Mouse (Mus musculus) kidney, adult 9 months (tissue): ENCODE data around the gene Rex1bd.

ENCODE experiments used
- DNase-seq: peaks from one replicate; pipeline ENCODE4 v3.0.0; 2022

Rex1bd gene

DNA sequence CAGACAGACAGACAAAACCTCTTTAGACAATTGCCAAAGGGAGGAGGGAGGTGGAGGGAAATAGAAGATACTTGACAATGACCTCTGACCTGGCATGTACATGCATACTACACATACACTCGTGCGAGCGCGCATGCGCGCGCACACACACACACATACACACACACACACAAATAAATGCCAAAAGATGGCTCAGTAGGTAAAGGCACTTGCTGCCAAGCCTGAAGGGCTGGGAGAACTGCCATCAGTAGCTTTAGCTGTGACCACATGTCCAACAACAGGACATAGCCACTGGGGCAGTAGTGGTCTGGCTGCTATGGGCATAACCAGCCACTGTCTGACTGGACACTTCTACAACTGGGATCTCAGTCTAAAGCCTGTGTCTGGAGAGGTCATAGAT is 34.7 kb downstream of the Rex1bd start:
- no peak for DNase-seq

DNA sequence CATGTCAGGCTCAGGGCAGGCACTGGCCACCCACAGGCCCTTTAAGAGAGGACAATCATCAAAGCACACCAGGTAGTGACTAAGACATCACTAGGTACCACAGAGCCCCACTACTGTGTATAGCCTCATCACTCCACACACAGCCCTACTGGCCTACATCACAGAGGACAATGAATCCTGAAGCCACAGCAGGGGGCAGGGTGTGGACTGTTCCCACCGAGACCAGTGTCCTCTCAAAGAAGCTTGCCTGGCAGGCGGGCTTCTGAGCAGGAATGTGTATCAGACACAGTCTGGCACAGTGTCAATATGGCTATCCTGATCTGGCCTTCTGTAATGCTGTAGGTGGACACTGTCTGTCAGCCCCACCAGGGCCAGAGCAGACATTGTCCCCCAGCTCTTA is 36.6 kb downstream of the Rex1bd start:
- DNase-seq, result no peak

DNA sequence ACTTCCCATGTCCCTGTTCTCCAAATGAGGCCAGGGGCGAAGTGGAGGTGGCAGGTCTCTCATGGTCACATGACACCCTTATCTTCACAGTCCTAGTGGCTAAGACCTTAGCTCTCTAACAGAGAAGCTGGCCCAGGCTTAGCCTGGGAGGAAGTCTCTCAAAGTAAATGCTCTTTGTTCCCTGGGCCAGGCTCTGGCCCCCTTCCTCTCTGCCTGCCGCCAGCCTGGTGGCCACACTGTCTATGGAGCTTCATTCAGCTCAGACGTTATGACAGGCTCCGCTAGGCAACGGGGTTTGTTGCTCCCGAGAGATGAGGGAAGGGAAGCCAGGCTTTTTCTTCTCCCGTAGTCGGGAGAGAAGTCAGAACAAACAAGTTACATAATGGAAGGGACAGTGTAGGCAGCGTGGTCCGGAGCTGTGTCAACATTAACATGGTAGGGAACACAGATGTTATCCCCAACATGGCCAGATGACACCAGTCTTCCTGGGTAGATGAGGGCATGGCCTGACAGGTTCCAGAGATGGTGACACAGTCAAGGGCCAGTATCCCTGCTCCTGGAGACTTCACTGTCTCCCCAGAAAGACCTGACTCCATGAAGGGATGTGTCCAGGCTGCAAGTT is 37.1 kb downstream of the Rex1bd start:
- DNase-seq, result no peak

DNA sequence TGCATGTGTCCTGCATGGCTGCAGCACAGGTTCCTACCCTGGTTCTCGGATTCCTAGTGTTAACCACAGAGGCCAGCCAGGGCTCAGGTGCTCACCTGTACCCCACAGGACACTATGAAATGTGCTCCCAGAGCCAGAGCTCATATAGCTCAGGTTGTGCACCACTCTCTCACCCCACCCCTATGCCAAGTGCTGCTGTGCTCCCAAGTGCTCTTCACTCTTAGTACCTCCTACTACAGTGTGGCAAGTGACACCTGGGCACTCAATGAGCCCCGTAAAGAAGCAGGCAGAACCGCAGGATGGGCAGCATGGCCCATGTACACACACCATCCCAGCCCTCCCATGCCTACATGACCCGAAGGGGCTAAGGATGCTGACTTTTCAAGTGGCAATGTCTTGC is 37.8 kb downstream of the Rex1bd start:
- DNase-seq, result no peak

DNA sequence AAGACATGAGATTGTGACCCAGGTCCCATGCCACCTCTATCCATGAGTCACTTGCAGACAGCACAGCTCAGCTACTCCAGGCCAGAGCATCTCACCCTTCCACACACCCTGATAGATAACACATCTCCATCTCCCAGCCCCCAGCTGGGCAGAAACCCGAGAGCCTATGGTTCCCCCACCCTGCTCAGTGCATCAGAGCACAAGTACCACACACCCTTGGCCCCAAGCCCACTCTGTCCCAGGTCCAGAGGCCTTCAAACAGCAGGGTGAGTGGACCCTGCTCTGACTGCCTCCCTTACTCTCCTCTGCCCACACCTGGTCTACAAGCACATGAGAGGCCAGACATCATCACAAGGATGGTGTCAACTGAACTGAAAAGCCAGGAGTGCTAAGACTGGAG is 38.6 kb downstream of the Rex1bd start:
- no peak for DNase-seq

DNA sequence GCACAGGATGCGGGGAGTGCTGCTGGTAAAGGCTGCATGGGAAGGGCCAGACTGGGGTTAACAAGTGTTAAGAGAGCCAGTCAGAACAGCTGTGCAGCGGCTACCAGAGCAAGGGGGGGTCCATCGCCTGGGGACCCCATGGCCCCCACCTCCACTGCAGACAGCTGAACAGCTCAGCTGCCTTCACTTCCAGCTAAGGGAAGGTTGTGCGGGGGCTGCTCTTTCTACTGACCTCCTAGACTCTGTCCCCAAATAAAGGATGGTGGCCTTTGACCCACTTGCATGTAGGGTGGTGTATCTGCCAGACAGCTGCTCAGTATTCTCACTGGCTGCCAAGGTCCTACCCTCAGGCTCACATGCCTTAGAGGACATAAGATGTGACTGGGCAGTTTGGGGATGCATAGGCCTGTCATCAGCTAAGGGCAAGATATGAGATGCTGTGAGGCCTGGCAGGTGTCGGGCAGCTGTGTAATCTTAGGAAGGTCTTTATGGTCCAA is 39.3 kb downstream of the Rex1bd start:
- peak; percentile 23 for DNase-seq

DNA sequence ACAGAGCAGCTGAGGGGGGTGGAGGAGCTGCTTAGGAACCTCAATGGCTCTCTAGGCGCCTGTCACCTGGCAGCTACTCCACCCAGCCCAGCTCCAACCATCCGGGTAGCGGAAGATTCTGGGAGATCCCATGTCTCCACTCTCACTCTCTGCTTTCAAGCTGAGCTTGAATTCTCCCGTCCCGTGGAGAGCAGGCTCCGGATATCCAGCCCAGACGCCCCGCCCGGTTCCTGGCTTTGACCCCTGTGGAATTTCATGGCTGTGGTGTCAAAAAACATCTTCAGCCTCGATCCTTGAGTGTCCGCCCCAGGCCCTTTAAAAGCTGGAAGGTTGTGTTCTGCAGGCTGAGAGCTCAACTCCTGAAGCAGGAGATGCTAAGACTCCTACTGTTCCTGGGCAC is 39.8 kb downstream of the Rex1bd start:
- DNase-seq, result peak; percentile 34

DNA sequence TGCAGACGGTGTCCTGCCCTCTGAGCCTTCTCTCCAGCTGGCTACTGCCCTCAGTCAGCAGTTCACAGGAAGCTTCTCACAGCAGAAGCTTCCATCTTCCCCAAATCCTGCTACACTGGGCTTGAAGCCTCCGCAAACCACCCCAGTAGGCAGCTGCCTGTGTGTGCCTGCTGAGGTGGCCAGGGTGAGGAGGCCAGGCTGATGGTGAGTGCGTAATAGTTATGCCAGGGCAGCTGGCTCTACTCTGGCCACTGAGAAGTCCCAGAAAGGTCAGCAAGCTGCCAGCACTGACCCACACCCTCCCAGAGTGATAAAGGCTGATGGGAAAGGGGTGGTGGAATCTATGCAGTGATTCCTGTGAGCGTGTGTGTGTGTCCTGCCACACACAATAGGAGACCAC is 40.2 kb downstream of the Rex1bd start:
- no peak for DNase-seq

DNA sequence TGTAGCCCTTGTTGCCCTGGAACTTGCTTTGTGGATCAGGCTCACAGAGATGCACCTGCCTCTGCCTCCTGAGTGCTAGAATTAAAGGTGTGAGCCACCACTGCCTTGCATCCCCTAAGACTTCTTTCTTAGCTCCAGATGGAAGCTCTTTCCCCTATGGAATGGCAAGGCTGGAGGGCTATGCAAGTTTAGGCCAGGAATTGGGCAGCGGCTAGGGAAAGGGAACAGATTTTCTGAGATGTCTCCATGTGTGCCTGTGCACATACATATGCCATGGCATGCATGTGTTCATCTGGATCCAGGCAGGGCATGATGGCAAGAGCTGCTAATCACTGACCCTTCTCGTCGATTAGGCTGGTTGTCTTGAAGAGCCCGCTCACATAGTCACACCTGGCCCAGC is 40.9 kb downstream of the Rex1bd start:
- no peak for DNase-seq

DNA sequence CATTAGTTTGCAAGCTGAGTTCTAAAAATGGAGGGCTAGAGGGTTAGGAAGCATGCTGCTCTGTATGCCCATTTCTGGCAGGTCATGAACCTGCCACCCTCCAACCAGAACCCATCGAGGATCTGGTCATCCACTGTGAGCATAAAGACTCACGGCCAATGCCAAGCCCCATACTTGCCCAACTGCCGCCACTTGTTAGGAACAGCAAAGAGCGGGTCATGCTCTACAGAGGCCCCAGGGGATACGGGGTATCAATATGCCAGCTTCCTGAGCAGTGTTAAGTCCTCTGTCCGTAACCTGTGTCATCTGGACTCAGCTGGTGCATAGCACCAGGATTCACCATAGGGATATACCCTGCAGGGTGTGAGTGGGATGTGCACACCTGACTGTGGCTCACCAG is 42.4 kb downstream of the Rex1bd start:
- no peak for DNase-seq

DNA sequence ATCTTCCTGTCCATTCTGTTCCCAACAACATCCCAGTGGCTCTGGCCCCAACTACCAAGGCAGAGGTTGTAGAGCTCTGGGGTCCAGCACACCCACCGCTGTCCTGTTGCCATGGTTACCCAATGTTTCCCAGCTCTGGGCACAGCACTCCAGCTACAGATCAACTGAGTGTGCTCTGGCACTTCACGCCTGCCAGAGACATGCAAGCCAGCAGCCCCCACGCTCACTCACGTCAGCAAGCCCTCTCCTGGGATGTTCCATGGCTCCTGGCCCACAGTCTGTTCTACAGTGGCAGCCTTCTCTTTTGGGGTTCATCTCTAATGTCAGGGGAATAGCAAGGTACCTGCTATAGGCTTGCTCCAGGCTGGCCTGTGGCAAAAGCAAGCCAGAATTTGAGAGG is 43.2 kb downstream of the Rex1bd start:
- no peak for DNase-seq

DNA sequence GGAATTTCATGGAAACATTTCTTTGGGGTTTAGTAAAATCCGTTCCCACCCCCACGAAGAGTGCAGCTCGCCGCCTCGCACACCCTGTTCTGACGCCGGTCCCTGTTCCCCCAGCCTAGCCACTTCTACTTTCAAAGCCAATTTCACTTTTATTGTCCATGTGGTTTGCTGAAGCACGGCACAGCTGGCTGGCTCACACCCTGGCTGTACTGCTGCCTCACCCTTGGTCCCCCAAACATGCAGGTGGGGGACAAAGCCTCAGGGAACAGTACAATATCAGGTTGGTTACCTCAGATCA is 44.1 kb downstream of the Rex1bd start:
- DNase-seq, result no peak

DNA sequence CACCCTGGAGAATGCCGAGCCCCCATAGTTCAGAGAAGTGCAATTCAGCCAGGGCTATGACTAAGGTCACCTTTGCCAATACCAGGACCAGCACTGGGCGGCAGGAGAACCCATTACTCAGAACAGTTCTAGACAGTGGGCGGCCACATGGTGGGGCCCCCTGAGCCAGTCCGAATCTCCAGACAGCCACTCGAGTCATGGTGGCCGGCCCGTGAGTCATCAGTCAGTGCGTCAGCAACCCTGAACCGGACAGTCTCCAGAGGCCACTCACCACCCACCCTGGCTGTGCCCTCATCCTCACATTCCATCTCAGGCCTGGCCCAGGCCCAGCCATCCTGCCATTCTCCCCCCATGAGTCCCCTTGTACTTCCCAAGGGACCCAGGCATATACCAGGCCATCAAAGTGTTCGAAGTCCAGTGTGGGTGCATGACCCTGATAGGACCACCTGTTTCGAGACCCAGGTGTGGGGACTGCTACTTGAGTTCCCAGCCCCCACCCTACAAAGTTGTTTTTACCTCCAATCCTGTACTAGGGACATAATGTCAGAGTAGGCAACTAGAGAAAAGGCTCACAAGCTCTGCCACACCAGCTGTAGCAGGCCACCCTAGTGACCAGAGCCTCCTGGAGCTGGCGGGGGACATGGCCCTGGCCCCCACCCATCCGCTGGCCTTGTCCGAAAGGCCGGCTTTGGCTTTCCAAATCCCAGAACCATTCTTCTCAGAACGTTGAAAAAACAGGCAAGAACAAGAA is 44.6 kb downstream of the Rex1bd start:
- DNase-seq, result no peak

DNA sequence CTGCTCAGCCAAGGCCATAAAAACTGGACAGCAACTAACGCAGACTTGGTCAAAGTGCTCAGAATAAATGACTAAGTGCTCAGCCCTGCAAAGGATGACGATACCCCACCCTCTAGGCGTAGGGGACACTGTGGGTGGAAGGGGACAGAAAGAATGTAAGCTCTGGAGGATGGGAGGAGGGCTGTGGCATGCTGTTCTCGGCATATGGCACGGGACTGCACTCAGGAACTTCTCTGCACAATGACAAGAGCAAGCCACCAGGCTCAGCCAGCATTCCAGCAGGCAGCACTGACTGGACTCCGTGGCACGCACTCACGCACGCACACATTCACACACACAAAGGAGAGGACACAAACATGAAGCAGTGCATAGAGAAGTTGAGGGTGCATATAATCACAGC is 45.9 kb downstream of the Rex1bd start:
- no peak for DNase-seq

DNA sequence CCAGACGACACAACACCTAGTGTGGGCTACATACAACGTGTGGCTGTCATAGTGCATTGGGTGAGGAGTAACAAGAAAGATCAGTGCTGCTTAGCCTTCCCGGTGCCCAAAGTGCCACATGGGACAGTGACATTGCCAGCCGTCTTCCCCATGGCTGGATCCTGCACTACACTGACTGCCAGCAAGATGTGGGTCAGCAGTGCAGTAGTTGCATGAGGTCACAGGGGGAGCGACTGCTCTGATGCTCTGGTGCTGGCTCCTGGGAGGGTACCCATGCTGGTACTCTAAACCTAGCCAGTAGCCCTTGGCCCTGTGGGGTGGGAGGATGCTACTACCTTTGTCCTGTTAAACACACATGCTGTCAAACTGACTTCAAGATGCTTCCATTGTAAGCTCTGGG is 46.4 kb downstream of the Rex1bd start:
- no peak for DNase-seq

DNA sequence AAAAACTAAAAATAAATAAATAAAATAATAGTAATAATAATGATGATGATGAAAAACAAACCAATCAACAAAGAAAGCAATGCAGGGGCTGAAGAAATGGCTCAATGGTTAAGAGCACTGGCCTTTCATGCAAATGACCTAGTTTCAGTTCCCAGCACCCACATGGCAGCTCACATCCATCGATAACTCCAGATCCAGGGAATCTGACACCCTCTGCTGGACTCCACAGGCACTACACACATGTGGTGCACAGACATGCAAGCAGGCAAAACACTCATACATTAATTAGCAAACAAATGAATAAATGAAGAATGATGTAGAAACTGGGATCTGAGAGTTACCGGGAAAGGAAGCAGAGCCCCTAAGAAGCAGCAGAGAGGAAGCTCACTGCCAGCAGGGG is 46.9 kb downstream of the Rex1bd start:
- DNase-seq, result no peak

DNA sequence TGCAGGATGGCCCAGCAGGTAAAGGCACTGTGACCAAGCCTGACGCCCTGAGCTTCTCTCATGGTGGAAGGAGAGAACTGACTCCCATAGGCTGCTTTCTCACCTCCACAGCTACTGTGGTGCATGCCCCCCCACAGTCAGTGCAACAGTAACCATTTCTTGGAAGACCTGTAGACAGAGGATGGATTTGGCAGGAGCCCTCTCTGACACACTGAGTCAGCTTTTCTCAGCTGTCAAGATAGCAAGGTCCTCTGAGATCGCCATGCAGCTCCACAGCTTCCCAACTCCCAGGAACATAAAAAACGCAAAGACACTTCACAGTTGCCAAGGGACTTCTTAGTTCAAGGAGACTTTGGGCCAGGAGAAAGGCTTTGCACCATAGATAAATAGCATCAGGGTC is 48.1 kb downstream of the Rex1bd start:
- DNase-seq, result no peak

DNA sequence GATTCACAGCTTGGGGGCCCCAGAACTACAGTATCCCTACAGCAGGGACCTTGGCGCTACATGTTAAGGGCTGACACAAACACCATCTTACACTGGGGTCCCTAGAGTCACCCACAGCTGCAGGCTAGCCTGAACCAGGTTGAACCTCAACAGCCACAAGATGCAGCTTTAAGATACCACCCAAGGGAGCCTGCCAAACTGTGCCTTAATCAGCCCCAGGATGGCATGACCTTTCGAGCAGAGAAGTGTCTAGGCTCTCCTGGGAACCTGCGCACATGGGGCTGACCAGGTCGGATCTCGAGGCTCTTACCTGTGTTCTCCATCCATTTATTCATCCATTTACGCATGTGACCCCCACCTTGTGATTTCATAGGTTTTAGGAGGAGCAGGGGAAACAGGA is 48.7 kb downstream of the Rex1bd start:
- no peak for DNase-seq

DNA sequence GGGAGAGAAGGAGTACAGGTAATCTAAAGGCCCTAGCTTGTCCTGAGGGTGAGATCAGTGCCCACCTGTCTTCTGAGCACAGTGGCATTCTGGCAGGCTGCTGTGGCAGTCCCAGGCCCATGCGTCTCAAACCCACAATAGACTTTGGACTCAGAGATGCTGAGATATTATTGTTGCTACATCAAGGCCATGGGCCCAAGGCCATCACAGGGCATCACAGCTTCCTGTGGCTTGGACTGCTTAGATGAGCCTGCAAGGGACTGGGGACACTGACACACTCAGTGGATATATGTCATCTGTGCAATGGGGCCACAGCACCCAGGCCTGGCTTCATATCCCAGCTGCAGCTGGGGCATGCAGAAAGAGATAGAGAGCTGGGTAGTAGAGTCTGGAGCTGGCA is 49.6 kb downstream of the Rex1bd start:
- no peak for DNase-seq
